Comparison of ENCODE assay signal across 26 mouse cellular contexts in the genomic region with DNA sequence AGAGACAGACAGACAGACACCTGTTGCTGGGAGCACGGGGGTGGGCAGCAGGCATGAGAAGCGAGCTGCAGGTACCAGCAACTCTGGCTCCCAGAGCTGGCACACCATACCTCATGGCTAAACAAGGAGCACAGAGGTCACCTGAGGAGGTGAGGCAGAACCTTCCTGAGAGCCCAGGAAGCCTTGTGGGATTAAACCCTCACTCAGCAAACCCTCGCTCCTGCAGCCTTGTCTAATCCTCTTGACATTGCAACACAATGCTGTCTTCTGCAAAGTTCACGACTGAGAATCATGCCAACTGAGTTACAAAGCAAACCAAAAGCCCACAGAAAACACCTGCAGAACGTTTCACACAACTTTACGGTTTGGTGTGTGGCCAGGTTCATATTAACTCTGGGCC. TPM values are rescaled to one million over a fixed set of nuclear protein-coding genes. Genes with fewer than 3 reads are reported as not detected.
DNase-seq lines count a peak whose midpoint lies in the region; ATAC-seq and TF ChIP-seq lines count a peak whose summit lies in the region.
"Had no signal": no experiment of that assay in that cellular context is flagged by ENCODE, and none has a peak within 500 bp of the region (broad histone marks: within the 10 kb centered on the region; RNA-seq: fewer than 3 reads in every experiment).

No protein-coding gene starts in this region.

- H3K79me2 ChIP-seq in liver, adult 2 months (ENCODE audit: control insufficient read depth, insufficient read depth, low read length) = no peaks in the 10 kb centered on the region

- no peaks in the 10 kb centered on the region for H3K9me3 ChIP-seq in forebrain, embryonic 15.5 days
- H3K9me3 ChIP-seq: G1E had no signal

- no peak for TF ChIP-seq CTCF in liver, adult 2 months (IDR thresholded peaks at IDR 0.05; ENCODE audit: low read depth, low read length)
- TF ChIP-seq CTCF in lung, adult 2 months (IDR thresholded peaks at IDR 0.05; ENCODE audit: insufficient read depth, low read length) = no peak

- H3K4me2 ChIP-seq in forebrain, embryonic 15.5 days (replicated peaks) = no peak overlapping the region

- ATAC-seq in forebrain, embryonic 15.5 days (replicated peaks) = no peak
- ATAC-seq: activated CD4-positive, CD25-positive, alpha-beta regulatory T cell, adult 4 months; CD4-positive, CD25-positive, alpha-beta regulatory T cell, adult 4 months; Patski had no signal

- peaks cover 2% of the 10 kb centered on the region; the same call in 1 of the 2 replicates for H3K36me3 ChIP-seq in liver, adult 2 months (ENCODE audit: control insufficient read depth, insufficient read depth, low read length)
- H3K36me3 ChIP-seq in forebrain, embryonic 15.5 days = no peaks in the 10 kb centered on the region
- H3K36me3 ChIP-seq: G1E had no signal

- no peak overlapping the region for H3K4me3 ChIP-seq in liver, adult 2 months (ENCODE audit: insufficient read depth, low read depth, low read length)
- no peak overlapping the region for H3K4me3 ChIP-seq in lung, adult 2 months (replicated peaks; ENCODE audit: extremely low read depth, low read depth, low read length)
- no peak overlapping the region for H3K4me3 ChIP-seq in forebrain, embryonic 15.5 days

- H3K27ac ChIP-seq in liver, adult 2 months (replicated peaks; ENCODE audit: insufficient read depth, low read depth, low read length) = no peak overlapping the region
- H3K27ac ChIP-seq in forebrain, embryonic 15.5 days (replicated peaks) = no peak overlapping the region

- 63% methylated on average over 6 of the region's 6 CpGs for WGBS in liver, adult 2 months
- 75% methylated on average over 6 of the region's 6 CpGs for WGBS in lung, adult 2 months
- 85% methylated on average over 6 of the region's 6 CpGs for WGBS in forebrain, embryonic 15.5 days

- no peaks in the 10 kb centered on the region for H3K27me3 ChIP-seq in liver, adult 2 months (ENCODE audit: control insufficient read depth, insufficient read depth, low read length)
- no peaks in the 10 kb centered on the region for H3K27me3 ChIP-seq in forebrain, embryonic 15.5 days

- H3K9ac ChIP-seq in liver, adult 2 months (ENCODE audit: low read depth, low read length) = no peak overlapping the region
- H3K9ac ChIP-seq in forebrain, embryonic 15.5 days (replicated peaks) = no peak overlapping the region

- DNase-seq in liver, adult 2 months (ENCODE audit: extremely low read depth, low read depth, low spot score) = peak; percentile 48
- no peak for DNase-seq in liver
- DNase-seq in lung, adult 2 months = peak; percentile 15
- DNase-seq in lung, postnatal 36 days = no peak
- DNase-seq in fat pad, adult 2 months (ENCODE audit: extremely low read depth, low read depth, low spot score) = peak; percentile 67
- DNase-seq in gonadal fat pad, adult 2 months (ENCODE audit: low read depth) = peak; percentile 61
- DNase-seq in gastrocnemius, postnatal 10 days = no peak
- DNase-seq: adrenal gland, adult 8-10 months; adrenal gland, postnatal 10 days; adrenal gland, postnatal 14 days; adrenal gland, postnatal 25 days; adrenal gland, postnatal 36 days; B cell, adult 2 months; cerebellum, adult 11 months; cerebellum, adult 11-12 months had no signal

- TF ChIP-seq POLR2A in liver, adult 2 months (IDR thresholded peaks at IDR 0.05; ENCODE audit: extremely low read depth, insufficient read depth, low read length) = no peak
- no peak for TF ChIP-seq POLR2A in lung, adult 2 months (IDR thresholded peaks at IDR 0.05; ENCODE audit: borderline replicate concordance, extremely low read depth, low read depth, low read length)

- no peaks in the 10 kb centered on the region for H3K4me1 ChIP-seq in liver, adult 2 months (ENCODE audit: control insufficient read depth, insufficient read depth, low read length)
- H3K4me1 ChIP-seq in lung, adult 2 months (ENCODE audit: control insufficient read depth, insufficient read depth, low read length) = peaks cover 2% of the 10 kb centered on the region; the same call in 1 of the 2 replicates
- H3K4me1 ChIP-seq in forebrain, embryonic 15.5 days = no peaks in the 10 kb centered on the region

RNA-seq across cellular contexts. Expression of gene Sec14l3, which starts 16.2 kb away (rescaled TPM):
- not detected in 2 replicates for total RNA-seq in liver, adult 2 months (2014; rRNA removed)
- not detected in 2 replicates for polyA plus RNA-seq in liver, adult 2 months (2012; rRNA removed)
- 565 and 735 TPM in 2 replicates for polyA plus RNA-seq in lung, adult 2 months (2012; rRNA removed)
- 0.07 and 0.71 TPM in 2 replicates for polyA plus RNA-seq in gonadal fat pad, adult 2 months (2012; rRNA removed)
- total RNA-seq in gastrocnemius, postnatal 10 days (2021) = not detected
- 0.75 and 0.91 TPM in 2 replicates for polyA plus RNA-seq in forebrain, embryonic 15.5 days (2015; fragmentation: Nextera tagmentation; extraction: Ambion mirVana)
- total RNA-seq: adrenal gland, adult 18-20 months; adrenal gland, adult 2 months; adrenal gland, postnatal 25 days; adrenal gland, postnatal 36 days; CH12.LX; MEL had no signal
- polyA plus RNA-seq: activated CD4-positive, CD25-positive, alpha-beta regulatory T cell, adult 4 months; adrenal gland, adult 2 months; C2C12; CD4-positive, CD25-positive, alpha-beta regulatory T cell, adult 4 months; G1E; Patski had no signal

RNA-seq across cellular contexts. Expression of gene Sec14l4, which starts 17.2 kb away (rescaled TPM):
- total RNA-seq in liver, adult 2 months (2014; rRNA removed) = 97.5 and 130 TPM in 2 replicates
- 92.9 and 108 TPM in 2 replicates for polyA plus RNA-seq in liver, adult 2 months (2012; rRNA removed)
- 41.0 and 56.3 TPM in 2 replicates for polyA plus RNA-seq in lung, adult 2 months (2012; rRNA removed)
- 3.8 and 4.6 TPM in 2 replicates for polyA plus RNA-seq in gonadal fat pad, adult 2 months (2012; rRNA removed)
- under 1 TPM in 1 of 2 experiments, not detected in 1; 0.11 TPM for total RNA-seq in gastrocnemius, postnatal 10 days (2021)
- polyA plus RNA-seq in forebrain, embryonic 15.5 days (2015; fragmentation: Nextera tagmentation; extraction: Ambion mirVana) = not detected in 2 replicates
- total RNA-seq: MEL had no signal
- polyA plus RNA-seq: activated CD4-positive, CD25-positive, alpha-beta regulatory T cell, adult 4 months; brain, embryonic 14.5 days; C2C12; CD4-positive, CD25-positive, alpha-beta regulatory T cell, adult 4 months; G1E; Patski had no signal

RNA-seq across cellular contexts. Expression of gene Mtfp1, which starts 46.8 kb away (rescaled TPM):
- 16.6 and 23.4 TPM in 2 replicates for total RNA-seq in liver, adult 2 months (2014; rRNA removed)
- polyA plus RNA-seq in liver, adult 2 months (2012; rRNA removed) = 39.2 and 41.5 TPM in 2 replicates
- polyA plus RNA-seq in lung, adult 2 months (2012; rRNA removed) = 8.9 TPM in 2 replicates
- polyA plus RNA-seq in gonadal fat pad, adult 2 months (2012; rRNA removed) = 7.9 and 9.5 TPM in 2 replicates
- total RNA-seq in gastrocnemius, postnatal 10 days (2021) = 10 to 100 TPM; 25.7 to 34.8 TPM
- polyA plus RNA-seq in forebrain, embryonic 15.5 days (2015; fragmentation: Nextera tagmentation; extraction: Ambion mirVana) = 7.3 and 7.7 TPM in 2 replicates

Comparison
In these comparisons a context has a peak if more than half of its experiments do, and no peak if none do; other contexts are left out.
1. DNase-seq: peak in liver, adult 2 months (single experiment), lung, adult 2 months (single experiment), fat pad, adult 2 months (single experiment) and gonadal fat pad, adult 2 months (single experiment); none in liver (single experiment), lung, postnatal 36 days (single experiment) and gastrocnemius, postnatal 10 days (single experiment).
2. RNA of gene Sec14l3, which starts 16.2 kb away (polyA plus RNA-seq): 565 to 735 TPM in lung, adult 2 months; 0.75 to 0.91 TPM in forebrain, embryonic 15.5 days, 0.07 to 0.71 TPM in gonadal fat pad, adult 2 months and not detected in liver, adult 2 months; every median in the first group is over 100 times any median in the second.